ENCODE assay signal across 9 mouse cellular contexts in the genomic region with DNA sequence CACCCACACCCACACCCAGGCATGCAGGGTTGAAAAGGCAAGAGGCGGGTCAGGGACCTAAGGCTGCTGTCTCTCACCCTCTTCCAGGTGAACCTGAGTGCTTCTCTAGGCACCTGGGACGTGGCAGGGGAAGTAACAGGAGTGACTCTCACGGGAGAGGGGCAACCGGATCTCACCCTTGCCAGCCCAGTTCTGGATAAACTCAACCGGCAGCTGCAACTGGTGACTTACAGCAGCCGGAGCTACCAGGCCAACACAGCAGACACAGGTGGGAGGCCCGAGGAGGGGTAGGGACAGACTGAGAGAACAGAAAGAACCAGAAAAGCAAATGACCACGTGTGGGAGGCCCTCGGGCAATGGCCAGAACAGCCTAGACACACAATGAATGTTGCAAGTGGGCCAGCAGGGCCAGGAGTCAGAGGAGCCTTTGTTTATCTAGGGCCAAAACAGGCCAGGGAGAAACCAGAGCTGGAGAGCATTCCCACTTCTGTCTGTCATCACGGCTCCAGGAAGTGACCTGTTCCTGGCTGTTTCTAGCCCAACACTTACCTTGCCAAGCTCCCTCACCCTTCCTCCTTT. TPM values are rescaled to one million over a fixed set of nuclear protein-coding genes. Genes with fewer than 3 reads are reported as not detected.
DNase-seq lines count a peak whose midpoint lies in the region; ATAC-seq and TF ChIP-seq lines count a peak whose summit lies in the region.
"Had no signal": no experiment of that assay in that cellular context is flagged by ENCODE, and none has a peak within 500 bp of the region (broad histone marks: within the 10 kb centered on the region; RNA-seq: fewer than 3 reads in every experiment).

No protein-coding gene starts in this region.

- no peak for TF ChIP-seq POLR2A in lung, adult 2 months (IDR thresholded peaks at IDR 0.05; ENCODE audit: borderline replicate concordance, extremely low read depth, low read depth, low read length)

- peak; percentile 46 for DNase-seq in lung, adult 2 months
- no peak for DNase-seq in lung, postnatal 4 days
- DNase-seq in fat pad, adult 2 months (ENCODE audit: extremely low read depth, low read depth, low spot score): peak; percentile 88
- DNase-seq in ovary, postnatal 14 days (ENCODE audit: low spot score): no peak
- no peak for DNase-seq in thymus, postnatal 14 days
- DNase-seq: thymus, postnatal 25 days had no signal

- H3K9me3 ChIP-seq in intestine, postnatal 0 days (ENCODE audit: control insufficient read depth): no peaks in the 10 kb centered on the region
- H3K9me3 ChIP-seq in neural tube, embryonic 15.5 days (replicated peaks): no peaks in the 10 kb centered on the region
- H3K9me3 ChIP-seq: limb, embryonic 13.5 days had no signal

- no peak for TF ChIP-seq CTCF in lung, adult 2 months (IDR thresholded peaks at IDR 0.05; ENCODE audit: insufficient read depth, low read length)
- no peak for TF ChIP-seq CTCF in intestine, postnatal 0 days (IDR thresholded peaks at IDR 0.05; ENCODE audit: low read depth)

- H3K4me1 ChIP-seq in lung, adult 2 months (ENCODE audit: control insufficient read depth, insufficient read depth, low read length): peaks cover 9% of the 10 kb centered on the region; the same call in 1 of the 2 replicates
- peaks cover 3% of the 10 kb centered on the region; the same call in 1 of the 2 replicates for H3K4me1 ChIP-seq in intestine, postnatal 0 days (replicated peaks; ENCODE audit: control insufficient read depth, insufficient read depth, low read length)
- H3K4me1 ChIP-seq in neural tube, embryonic 15.5 days: peaks cover 38% of the 10 kb centered on the region

- peaks cover 22% of the 10 kb centered on the region for H3K27me3 ChIP-seq in intestine, postnatal 0 days (replicated peaks; ENCODE audit: control insufficient read depth, insufficient read depth, low read length)
- H3K27me3 ChIP-seq in neural tube, embryonic 15.5 days (replicated peaks): peaks cover 43% of the 10 kb centered on the region

- peak overlapping the region; percentile 3; the same call in 1 of the 2 replicates for H3K27ac ChIP-seq in intestine, postnatal 0 days (ENCODE audit: low read depth, low read length)
- no peak overlapping the region for H3K27ac ChIP-seq in neural tube, embryonic 15.5 days (replicated peaks)
- H3K27ac ChIP-seq: limb, embryonic 13.5 days had no signal

- peak overlapping the region; percentile 98 for H3K4me2 ChIP-seq in intestine, postnatal 0 days (replicated peaks; ENCODE audit: low read depth)
- H3K4me2 ChIP-seq in neural tube, embryonic 15.5 days: peak overlapping the region; percentile 81

- no peak for ATAC-seq in intestine, postnatal 0 days
- no peak for ATAC-seq in neural tube, embryonic 15.5 days (ENCODE audit: low FRiP score)

- peaks cover 14% of the 10 kb centered on the region; the same call in 1 of the 2 replicates for H3K36me3 ChIP-seq in intestine, postnatal 0 days (ENCODE audit: control insufficient read depth, insufficient read depth)
- H3K36me3 ChIP-seq in neural tube, embryonic 15.5 days: peaks cover 30% of the 10 kb centered on the region
- H3K36me3 ChIP-seq: limb, embryonic 13.5 days had no signal

- WGBS in lung, adult 2 months: 35% methylated on average over 10 of the region's 10 CpGs
- WGBS in intestine, postnatal 0 days: 14% methylated on average over 10 of the region's 10 CpGs
- 59% methylated on average over 10 of the region's 10 CpGs for WGBS in neural tube, embryonic 15.5 days

- H3K9ac ChIP-seq in intestine, postnatal 0 days (ENCODE audit: low read depth, low read length): no peak overlapping the region
- H3K9ac ChIP-seq in neural tube, embryonic 15.5 days (replicated peaks): peak overlapping the region; percentile 97; the same call in 1 of the 2 replicates
- H3K9ac ChIP-seq: limb, embryonic 13.5 days had no signal

- H3K4me3 ChIP-seq in lung, adult 2 months (replicated peaks; ENCODE audit: extremely low read depth, low read depth, low read length): peak overlapping the region; percentile 2
- peak overlapping the region; percentile 57; the same call in 1 of the 2 replicates for H3K4me3 ChIP-seq in intestine, postnatal 0 days (ENCODE audit: low read depth, low read length)
- peak overlapping the region; percentile 73; the same call in 1 of the 2 replicates for H3K4me3 ChIP-seq in neural tube, embryonic 15.5 days (replicated peaks)

RNA-seq across cellular contexts. Expression of a gene that starts 2.7 kb away (rescaled TPM):
- 70.8 and 81.2 TPM in 2 replicates for polyA plus RNA-seq in lung, adult 2 months (2012; rRNA removed)
- 29.4 and 34.1 TPM in 2 replicates for polyA plus RNA-seq in intestine, postnatal 0 days (2015; fragmentation: Nextera tagmentation; extraction: Ambion mirVana)
- 69.5 and 70.4 TPM in 2 replicates for polyA plus RNA-seq in neural tube, embryonic 15.5 days (2015; fragmentation: Nextera tagmentation; extraction: Ambion mirVana)

RNA-seq across cellular contexts. Expression of a gene that starts 12.7 kb away (rescaled TPM):
- polyA plus RNA-seq in lung, adult 2 months (2012; rRNA removed): 3.5 and 7.4 TPM in 2 replicates
- 0.52 and 0.65 TPM in 2 replicates for polyA plus RNA-seq in intestine, postnatal 0 days (2015; fragmentation: Nextera tagmentation; extraction: Ambion mirVana)
- 1.0 TPM in 2 replicates for polyA plus RNA-seq in neural tube, embryonic 15.5 days (2015; fragmentation: Nextera tagmentation; extraction: Ambion mirVana)

RNA-seq across cellular contexts. Expression of a gene that starts 22.2 kb away (rescaled TPM):
- 29.1 and 36.7 TPM in 2 replicates for polyA plus RNA-seq in lung, adult 2 months (2012; rRNA removed)
- 14.4 and 15.1 TPM in 2 replicates for polyA plus RNA-seq in intestine, postnatal 0 days (2015; fragmentation: Nextera tagmentation; extraction: Ambion mirVana)
- 32.7 and 34.9 TPM in 2 replicates for polyA plus RNA-seq in neural tube, embryonic 15.5 days (2015; fragmentation: Nextera tagmentation; extraction: Ambion mirVana)

RNA-seq across cellular contexts. Expression of a gene that starts 27.8 kb away (rescaled TPM):
- 134 and 157 TPM in 2 replicates for polyA plus RNA-seq in lung, adult 2 months (2012; rRNA removed)
- 22.2 and 24.6 TPM in 2 replicates for polyA plus RNA-seq in intestine, postnatal 0 days (2015; fragmentation: Nextera tagmentation; extraction: Ambion mirVana)
- polyA plus RNA-seq in neural tube, embryonic 15.5 days (2015; fragmentation: Nextera tagmentation; extraction: Ambion mirVana): 211 and 245 TPM in 2 replicates

RNA-seq across cellular contexts. Expression of a gene that starts 43.7 kb away (rescaled TPM):
- polyA plus RNA-seq in lung, adult 2 months (2012; rRNA removed): 36.6 and 45.7 TPM in 2 replicates
- polyA plus RNA-seq in intestine, postnatal 0 days (2015; fragmentation: Nextera tagmentation; extraction: Ambion mirVana): 43.0 and 47.0 TPM in 2 replicates
- polyA plus RNA-seq in neural tube, embryonic 15.5 days (2015; fragmentation: Nextera tagmentation; extraction: Ambion mirVana): 19.8 and 23.0 TPM in 2 replicates

Comparison
In these comparisons a context has a peak if more than half of its experiments do, and no peak if none do; other contexts are left out.
1. DNase-seq: peak in lung, adult 2 months (single experiment) and fat pad, adult 2 months (single experiment); none in lung, postnatal 4 days (0 of 2), ovary, postnatal 14 days (single experiment) and thymus, postnatal 14 days (single experiment).
2. H3K4me3 ChIP-seq: peak in every context shown above with its lines; median percentile 73 in neural tube, embryonic 15.5 days; 57 in intestine, postnatal 0 days; 2 in lung, adult 2 months.